Mouse (Mus musculus): ENCODE data around the gene Nkain1.
A peak's percentile ranks its signal among the peaks of the same experiment; 100 is the strongest.

Gene Nkain1

GRCm38 (mm10) chr4:130552312-130553120 lies 21.5 kb downstream of the Nkain1 start:
- no peak for DNase-seq (ENCODE audit: low read depth, low spot score)

GRCm38 (mm10) chr4:130550511-130550910 lies 23.5 kb downstream of the Nkain1 start:
- no peak for DNase-seq (ENCODE audit: low read depth, low spot score)

- no peak for DNase-seq (ENCODE audit: low read depth, low spot score)
Measured at GRCm38 (mm10) chr4:130549189-130549588, 24.8 kb downstream of the Nkain1 start.

- DNase-seq (ENCODE audit: low read depth, low spot score) = no peak
Measured at GRCm38 (mm10) chr4:130546798-130547562, 27.0 kb downstream of the Nkain1 start.

DNA sequence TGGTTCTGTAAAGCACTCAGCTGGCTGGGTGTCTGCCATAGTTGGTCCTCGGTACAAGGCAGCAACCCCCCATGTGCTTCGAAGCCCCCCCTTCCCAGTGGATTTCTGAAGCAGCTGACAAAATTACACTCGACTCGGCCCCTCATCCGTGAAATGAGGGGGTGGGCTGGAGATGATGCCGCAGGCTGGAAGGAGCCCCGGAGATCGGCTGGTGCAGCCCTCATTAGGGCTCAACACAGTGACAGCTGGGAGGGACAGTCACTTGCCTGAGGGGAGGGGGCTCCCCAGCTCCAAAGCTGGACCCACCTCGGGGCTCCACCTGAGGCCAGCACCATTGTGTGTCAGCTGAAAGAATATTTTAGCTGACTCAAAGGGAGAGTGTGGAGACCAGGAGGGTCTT lies 29.6 kb downstream of the Nkain1 start:
- DNase-seq (ENCODE audit: low read depth, low spot score) = no peak

- DNase-seq (ENCODE audit: low read depth, low spot score) = no peak
Measured at GRCm38 (mm10) chr4:130543121-130543520, 30.9 kb downstream of the Nkain1 start.

- DNase-seq (ENCODE audit: low read depth, low spot score) = no peak
Measured at GRCm38 (mm10) chr4:130540831-130541230, 33.1 kb downstream of the Nkain1 start.

DNA sequence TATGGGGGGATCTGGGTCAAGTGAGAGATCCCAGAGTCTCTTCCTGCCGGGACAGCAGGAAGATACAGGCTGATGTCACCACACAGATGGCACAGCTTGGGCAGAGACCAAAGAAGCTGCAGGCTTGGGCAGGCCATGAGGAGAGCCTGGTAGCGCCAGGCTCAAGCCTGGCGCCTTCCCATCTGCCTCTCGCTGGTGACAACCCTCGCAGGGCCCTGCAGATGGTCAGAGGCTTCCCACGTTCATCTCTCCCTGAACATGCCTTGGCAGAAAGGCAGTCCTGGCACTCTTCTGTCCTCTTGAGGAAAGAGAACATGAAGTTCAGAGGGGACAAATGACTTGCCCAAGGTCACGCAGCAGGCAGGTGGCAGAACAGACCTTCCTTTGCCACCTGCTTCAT lies 34.3 kb downstream of the Nkain1 start:
- no peak for DNase-seq (ENCODE audit: low read depth, low spot score)

- DNase-seq (ENCODE audit: low read depth, low spot score) = no peak
Measured at GRCm38 (mm10) chr4:130539053-130539452, 34.9 kb downstream of the Nkain1 start.

- no peak for DNase-seq (ENCODE audit: low read depth, low spot score)
Measured at GRCm38 (mm10) chr4:130537371-130537770, 36.6 kb downstream of the Nkain1 start.

- DNase-seq (ENCODE audit: low read depth, low spot score) = no peak
Measured at GRCm38 (mm10) chr4:130535789-130536188, 38.2 kb downstream of the Nkain1 start.

DNA sequence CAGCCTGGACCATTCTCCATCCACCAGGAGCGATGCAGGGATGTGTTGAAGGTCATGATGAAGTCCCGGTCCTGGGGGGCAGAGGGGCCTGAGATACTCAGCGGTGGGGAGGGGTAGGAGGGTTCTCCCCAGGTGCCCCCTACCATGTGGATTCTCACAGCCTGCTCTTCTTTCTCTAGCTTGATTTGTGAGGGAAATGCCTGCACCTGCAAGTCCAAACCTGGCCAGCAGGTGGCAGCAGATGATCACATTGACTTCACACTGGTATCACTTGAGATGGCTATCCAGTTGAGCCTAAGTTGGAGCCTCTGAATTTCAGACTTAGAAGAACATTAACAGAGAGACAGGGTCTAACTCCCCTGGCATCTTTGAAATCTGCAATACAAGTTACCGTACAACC lies 40.0 kb downstream of the Nkain1 start:
- peak; percentile 67 for DNase-seq (ENCODE audit: low read depth, low spot score)

DNA sequence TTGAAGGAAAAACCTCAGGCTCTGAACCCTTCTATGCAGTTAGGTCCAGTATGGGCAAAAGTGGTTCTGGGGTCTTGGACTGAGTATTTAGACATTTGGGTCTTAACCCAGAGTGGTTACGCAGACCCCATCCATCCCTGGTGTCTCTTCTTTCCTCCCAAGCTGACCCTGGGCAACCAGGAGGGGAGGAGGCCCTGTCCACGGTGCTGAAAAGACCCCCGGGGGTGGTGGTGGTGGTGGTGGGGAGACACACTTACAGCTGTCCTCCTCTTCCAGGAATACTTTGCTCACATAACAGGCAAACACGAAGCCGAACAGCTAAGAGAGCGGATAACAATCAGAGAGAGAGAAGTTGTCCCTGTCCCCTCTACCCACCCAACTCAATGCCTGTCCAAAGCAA lies 41.6 kb downstream of the Nkain1 start:
- no peak for DNase-seq (ENCODE audit: low read depth, low spot score)

GRCm38 (mm10) chr4:130531645-130532280 lies 42.2 kb downstream of the Nkain1 start:
- DNase-seq (ENCODE audit: low read depth, low spot score) = no peak

- DNase-seq (ENCODE audit: low read depth, low spot score) = no peak
Measured at GRCm38 (mm10) chr4:130527804-130528203, 46.2 kb downstream of the Nkain1 start.

GRCm38 (mm10) chr4:130525041-130525440 lies 48.9 kb downstream of the Nkain1 start:
- DNase-seq (ENCODE audit: low read depth, low spot score) = no peak

- no peak for DNase-seq (ENCODE audit: low read depth, low spot score)
Measured at GRCm38 (mm10) chr4:130521466-130521865, 52.5 kb downstream of the Nkain1 start.

DNA sequence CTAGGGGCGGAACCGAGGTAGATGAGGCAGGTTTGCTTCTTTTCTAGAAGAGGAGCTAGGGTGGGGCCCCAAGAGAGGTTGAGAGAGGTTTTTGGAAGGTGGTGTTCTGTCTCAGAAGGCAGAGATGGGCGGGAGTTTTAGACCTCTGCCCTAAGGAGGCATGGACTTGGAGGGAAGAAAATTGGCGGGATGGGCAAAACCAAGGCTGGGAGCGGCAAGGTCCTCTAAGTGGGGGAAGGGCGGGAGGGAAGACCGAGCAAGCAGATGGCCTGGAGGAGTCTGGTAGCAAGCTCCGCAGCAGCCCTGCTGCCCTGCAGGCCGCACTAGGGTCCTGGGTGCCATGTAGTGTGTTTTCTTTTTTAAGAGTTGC lies 53.5 kb downstream of the Nkain1 start:
- no peak for DNase-seq (ENCODE audit: low read depth, low spot score)

DNA sequence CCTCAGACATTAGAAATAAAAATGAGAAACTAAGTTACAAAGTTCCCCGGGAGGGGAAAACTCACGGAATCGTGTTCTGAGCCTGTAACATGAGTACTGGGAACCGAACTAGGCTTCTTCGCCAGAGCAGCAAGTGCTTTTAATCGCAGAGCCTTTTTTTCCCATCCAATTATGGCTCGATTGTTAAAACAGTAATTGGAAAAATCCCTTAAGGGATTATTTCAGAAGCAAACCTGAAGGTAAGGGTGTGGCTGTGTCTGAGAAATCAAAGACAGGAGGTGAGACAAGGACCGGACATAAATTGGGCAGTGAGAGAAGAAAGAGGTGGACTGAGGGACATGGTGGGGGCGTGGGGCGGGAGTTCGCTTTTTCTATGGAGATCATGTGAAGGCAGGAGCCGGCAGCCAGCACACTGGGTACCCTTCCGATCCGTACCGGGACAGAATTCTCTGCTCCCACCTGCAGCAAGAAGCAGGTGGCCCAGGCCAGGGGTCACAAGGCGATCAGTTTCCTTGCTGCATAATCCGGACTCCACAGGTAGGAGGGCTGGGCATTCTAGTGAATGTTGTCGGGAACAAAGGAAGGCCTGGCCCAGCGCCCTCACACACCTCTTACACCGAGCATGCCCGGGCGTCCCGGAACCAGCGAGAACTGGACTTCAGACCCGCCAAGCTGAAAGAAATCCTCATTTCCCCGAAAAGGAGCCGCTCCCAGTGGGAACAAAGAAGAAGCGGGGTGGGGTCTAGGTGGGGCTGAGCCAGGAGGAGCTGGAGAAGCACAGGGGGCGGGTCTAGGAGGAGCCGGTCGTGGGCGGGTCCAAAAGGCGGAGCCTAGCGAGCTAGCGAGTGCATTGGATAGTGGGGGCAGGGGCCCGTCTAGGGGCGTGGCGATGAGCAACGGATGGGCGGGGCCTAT lies 54.1 kb downstream of the Nkain1 start:
- DNase-seq (ENCODE audit: low read depth, low spot score) = peak; percentile 98

DNA sequence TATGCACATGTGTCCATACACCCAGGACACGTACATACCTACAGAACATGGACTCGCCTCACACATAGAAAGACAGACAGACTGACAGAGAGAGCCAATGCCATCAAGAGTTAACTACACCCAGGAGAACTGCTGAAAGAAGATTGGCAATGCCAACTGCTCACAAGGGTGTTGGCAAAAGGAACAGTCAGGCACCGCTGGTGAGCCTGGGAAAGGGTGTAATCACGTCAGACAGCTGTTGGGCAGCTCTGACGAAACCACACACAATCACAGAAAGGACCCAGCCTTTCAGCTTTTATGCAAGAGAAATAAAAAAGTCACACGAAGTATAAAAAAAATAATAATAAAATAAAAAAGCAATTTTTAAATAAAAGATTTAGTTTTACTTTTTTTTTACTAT lies 57.5 kb downstream of the Nkain1 start:
- no peak for DNase-seq (ENCODE audit: low read depth, low spot score)
